Mouse (Mus musculus) gastrocnemius, adult 2 months (tissue): ENCODE results near the gene P4hb. TPM values are rescaled to one million over a fixed set of nuclear protein-coding genes. Genes with fewer than 3 reads are reported as not detected.
"Not testable (repeated sequence)": the region's sequence is repeated elsewhere in the genome, so short reads cannot be mapped to it uniquely, and the experiment has no call there.

Source experiments
- DNase-seq: peaks from one replicate; pipeline ENCODE4 v3.0.0; 2022
- H3K27ac ChIP-seq: fragments of 200-600 bp; 2 replicates; pipeline ENCODE4 v1.8.1; 2022; ENCODE audit warnings: mild to moderate bottlenecking
- H3K4me3 ChIP-seq: fragments of 200-600 bp; 2 replicates; pipeline ENCODE4 v1.8.1; 2022; ENCODE audit warnings: mild to moderate bottlenecking, moderate library complexity
- CTCF ChIP-seq: fragments of 200-600 bp; IDR thresholded peaks from 2 replicates; pipeline ENCODE4 v1.8.1; 2022; ENCODE audit warnings: antibody characterized with exemption, mild to moderate bottlenecking, moderate library complexity
- intact Hi-C: fragments of 180-260 bp; cut with DNase I; formaldehyde crosslinking; loops from one replicate; pipeline ENCODE4 v1.15.1; 2025
- total RNA-seq, 2 experiments: library from RNA; stranded (reverse); gene quantifications; 2 replicates each; pipeline ENCODE4 v1.2.3; 2021

Gene P4hb
- total RNA-seq, 2 experiments from 2014 or later: 201 to 240 TPM

- Histone ChIP-seq H3K4me3 (no peak overlapping the region), H3K27ac (peak overlapping the region; percentile 99; the same call in 1 of the 2 replicates)
- no peak for TF ChIP-seq CTCF
- no peak for DNase-seq
- intact Hi-C loops: loop anchor here (5.0 kb wide), 2 partner anchors 34 to 36 kb away; no protein-coding TSS in a partner anchor
Observed at GRCm38 (mm10) chr11:120576365-120576981, 3.4 kb upstream of the P4hb start.

- Histone ChIP-seq H3K27ac (no peak overlapping the region), H3K4me3 (no peak overlapping the region)
- DNase-seq: no peak
- TF ChIP-seq CTCF: no peak
- intact Hi-C loops: loop anchor here (5.0 kb wide), 2 partner anchors 34 to 36 kb away; no protein-coding TSS in a partner anchor
Observed at GRCm38 (mm10) chr11:120575940-120576339, 2.9 kb upstream of the P4hb start.

- Histone ChIP-seq H3K27ac (no peak overlapping the region), H3K4me3 (no peak overlapping the region)
- intact Hi-C loops: loop anchor here (5.0 kb wide), 2 partner anchors 33 to 37 kb away; no protein-coding TSS in a partner anchor
- TF ChIP-seq CTCF: no peak
- no peak for DNase-seq
Observed at GRCm38 (mm10) chr11:120575046-120575445, 2.0 kb upstream of the P4hb start.

DNA sequence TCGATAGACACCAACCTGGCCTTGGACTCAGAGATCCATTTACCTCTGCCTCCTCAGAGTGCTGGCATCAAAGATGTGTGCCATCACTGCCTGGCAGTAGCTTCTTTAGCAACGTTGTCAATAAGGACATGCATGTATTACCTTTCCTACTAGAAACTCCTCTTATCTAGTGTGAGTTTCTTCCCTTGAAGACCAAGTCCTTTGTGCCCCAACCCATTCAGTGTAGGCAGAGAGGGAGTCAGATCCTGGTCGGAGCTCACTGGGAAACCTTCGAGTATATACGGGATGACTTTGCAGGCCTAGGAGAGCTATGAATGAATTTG, 1.2 kb upstream of the P4hb start:
- TF ChIP-seq CTCF: no peak
- Histone ChIP-seq H3K27ac (peak overlapping the region; percentile 99), H3K4me3 (peak overlapping the region; percentile 76)
- intact Hi-C loops: no loop called here
- DNase-seq: no peak

- Histone ChIP-seq H3K4me3 (peak overlapping the region; percentile 76), H3K27ac (peak overlapping the region; percentile 99)
- intact Hi-C loops: no loop called here
- DNase-seq: no peak
- TF ChIP-seq CTCF: no peak
Observed at GRCm38 (mm10) chr11:120573585-120574277, 678 bp upstream of the P4hb start.

DNA sequence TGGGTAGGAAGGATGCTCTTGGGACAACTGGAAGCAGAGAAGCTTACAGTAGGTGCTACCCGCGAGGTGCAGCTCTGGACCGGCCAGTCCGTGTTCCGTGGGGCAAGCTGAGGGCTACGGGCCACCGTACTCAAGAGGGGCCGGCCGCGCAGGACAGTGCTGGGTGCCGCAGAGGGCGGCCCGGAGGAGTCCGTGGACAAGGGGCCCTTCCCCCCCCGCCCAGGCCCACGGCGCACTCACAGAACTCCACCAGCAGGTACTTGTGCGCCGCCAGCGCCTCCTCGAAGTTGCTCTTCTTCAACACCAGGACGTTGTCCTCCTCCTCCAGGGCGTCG, 669 bp downstream of the P4hb start:
- peak overlapping the region; percentile 76 for H3K4me3 ChIP-seq
- peak overlapping the region; percentile 99 for H3K27ac ChIP-seq
- intact Hi-C loops: loop anchor here (1.0 kb wide), 1 partner anchor 21 kb away; the partner anchor contains the start of gene Ppp1r27
- DNase-seq: no peak
- no peak for TF ChIP-seq CTCF

DNA sequence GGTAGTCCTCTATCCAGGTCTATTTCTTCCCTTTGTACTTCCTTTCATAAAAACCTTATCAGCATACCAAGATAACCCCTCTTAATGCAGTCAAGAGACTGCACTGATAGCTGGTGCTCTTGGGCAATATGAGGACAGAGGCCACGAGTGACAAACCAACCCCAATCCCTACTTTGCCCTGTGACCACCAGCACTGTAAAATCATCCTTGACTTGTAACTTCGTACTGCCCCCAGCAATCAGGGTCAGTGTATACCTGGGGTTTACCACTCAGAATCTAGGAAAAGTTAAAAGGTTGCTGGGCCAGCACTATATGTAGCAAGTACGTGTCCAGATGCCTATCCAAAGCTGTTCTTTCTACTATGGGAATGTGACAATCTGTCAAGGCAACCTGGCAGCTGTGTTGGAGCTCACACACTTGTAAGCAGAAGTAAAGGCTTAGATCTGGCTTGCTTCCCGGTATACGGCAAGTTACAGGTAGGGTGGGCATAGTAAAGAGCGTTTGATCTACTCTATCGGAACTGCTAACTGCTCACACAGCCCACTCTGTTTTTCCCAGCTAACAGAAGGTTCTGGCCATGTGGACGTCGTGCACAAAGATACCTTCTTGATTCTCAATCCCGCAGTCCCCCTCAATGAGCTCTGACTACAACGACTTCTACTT, 1.2 kb downstream of the P4hb start:
- Histone ChIP-seq H3K4me3 (peak overlapping the region; percentile 76), H3K27ac (peak overlapping the region; percentile 99)
- no peak for DNase-seq
- intact Hi-C loops: loop anchor here (1.0 kb wide), 1 partner anchor 21 kb away; the partner anchor contains the start of gene Ppp1r27
- TF ChIP-seq CTCF: no peak

GRCm38 (mm10) chr11:120571122-120571521, 1.9 kb downstream of the P4hb start:
- Histone ChIP-seq H3K27ac (0 out of 2 replicates have a peak overlapping the region, but pooled peaks have one; percentile 99), H3K4me3 (peak overlapping the region; percentile 76)
- no peak for DNase-seq
- no peak for TF ChIP-seq CTCF
- intact Hi-C loops: no loop called here

DNA sequence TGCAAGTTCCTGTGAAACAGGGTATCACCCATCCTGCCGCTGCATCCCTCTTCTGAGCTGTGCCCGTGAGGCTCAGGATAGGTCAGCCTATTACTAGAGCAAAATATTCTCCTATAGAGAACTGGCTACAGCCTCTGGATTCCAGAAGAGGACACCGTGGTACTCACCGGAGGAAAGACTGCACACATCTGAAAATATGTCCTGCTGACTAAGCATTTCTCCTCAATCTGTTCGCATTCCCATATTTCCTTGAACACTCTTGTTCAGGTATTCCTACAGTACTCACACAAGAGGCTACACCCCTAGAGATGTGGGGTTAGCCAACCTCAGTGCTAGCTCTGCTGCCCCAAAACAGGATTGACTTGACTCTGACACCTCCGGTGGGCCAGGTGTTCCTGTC, 4.7 kb downstream of the P4hb start:
- TF ChIP-seq CTCF: no peak
- intact Hi-C loops: no loop called here
- DNase-seq: no peak
- Histone ChIP-seq H3K27ac (no peak overlapping the region), H3K4me3 (no peak overlapping the region; the same call in 1 of the 2 replicates)

DNA sequence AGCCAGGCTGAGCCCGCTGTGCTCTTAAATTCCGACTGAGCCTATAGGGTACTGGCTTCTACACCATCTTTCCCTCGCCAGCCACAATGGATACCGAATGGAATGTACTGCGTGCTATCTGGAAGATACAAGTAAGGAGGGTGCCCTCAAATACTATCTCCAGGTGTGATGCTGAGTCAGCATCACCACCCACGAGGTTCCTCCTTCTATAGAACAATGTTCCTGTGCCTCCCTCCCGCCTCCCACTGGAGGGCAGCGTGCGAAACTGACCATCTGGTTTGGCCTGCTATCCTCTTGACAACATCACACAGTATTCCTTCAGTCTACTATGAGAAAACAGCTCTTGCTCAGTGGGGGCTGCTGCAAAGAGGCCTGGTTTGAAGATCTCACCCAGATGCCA, 7.9 kb downstream of the P4hb start:
- TF ChIP-seq CTCF: no peak
- no peak overlapping the region for H3K4me3 ChIP-seq
- H3K27ac ChIP-seq: no peak overlapping the region
- no peak for DNase-seq
- intact Hi-C loops: no loop called here

DNA sequence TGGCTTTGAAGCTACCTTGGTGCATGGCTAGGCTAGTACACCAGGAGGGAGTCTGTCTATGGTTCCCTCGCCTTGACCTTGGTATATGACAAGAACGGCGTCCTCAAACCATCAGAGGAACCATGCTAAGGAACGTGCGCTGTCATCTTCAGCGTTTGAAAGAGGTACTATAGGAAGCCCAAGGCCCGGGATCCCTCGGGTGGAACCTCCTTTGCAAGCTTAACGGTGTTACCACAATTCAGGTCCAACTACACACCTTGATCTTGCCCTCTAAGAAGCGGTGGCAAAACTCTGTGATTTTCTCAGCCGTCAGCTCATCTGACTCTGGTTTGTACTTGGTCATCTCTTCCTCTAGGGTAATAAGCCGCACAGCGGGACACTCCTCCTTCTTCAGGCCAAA, 10.1 kb downstream of the P4hb start:
- DNase-seq: peak; percentile 4
- Histone ChIP-seq H3K27ac (no peak overlapping the region), H3K4me3 (no peak overlapping the region)
- TF ChIP-seq CTCF: no peak
- intact Hi-C loops: no loop called here

DNA sequence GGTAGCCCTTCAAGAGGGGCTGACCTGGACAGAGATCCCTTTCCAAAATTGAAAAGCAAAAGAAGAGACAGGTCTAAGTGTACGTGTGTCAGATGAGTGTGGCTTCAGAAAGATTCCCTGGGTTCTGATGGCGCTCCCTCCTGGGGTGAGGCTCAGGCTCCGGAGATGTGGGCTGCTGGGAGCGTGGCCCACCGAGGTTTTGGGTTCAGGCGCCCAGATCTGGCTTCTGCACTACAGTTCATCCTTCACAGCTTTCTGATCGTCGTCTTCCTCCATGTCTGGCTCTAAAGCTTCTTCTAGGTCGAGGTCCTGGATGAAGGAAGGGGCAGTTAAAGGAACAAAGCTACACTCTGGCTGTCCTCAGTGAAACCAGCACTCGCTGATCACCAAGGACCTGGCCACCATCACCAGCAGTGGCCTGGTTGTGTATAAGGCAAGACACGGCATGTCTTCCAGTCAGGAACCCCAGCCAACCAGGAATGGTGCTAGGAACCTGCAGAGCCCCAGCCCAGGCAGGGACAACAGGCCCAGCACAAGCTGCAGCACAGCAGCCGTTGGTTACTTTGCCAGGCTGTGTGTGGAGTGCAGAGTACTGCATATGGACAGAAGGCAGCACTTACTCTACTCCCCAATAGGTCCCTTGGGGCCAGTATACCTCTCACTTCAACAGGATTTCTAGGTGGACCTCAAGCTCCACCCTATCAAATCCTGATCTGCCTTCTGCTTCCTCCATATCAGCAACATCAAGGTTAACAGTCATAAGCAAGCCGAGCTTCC, 11.9 kb downstream of the P4hb start:
- no peak overlapping the region for H3K27ac ChIP-seq
- H3K4me3 ChIP-seq: no peak overlapping the region
- no peak for TF ChIP-seq CTCF
- peak; percentile 13 for DNase-seq
- intact Hi-C loops: no loop called here

DNA sequence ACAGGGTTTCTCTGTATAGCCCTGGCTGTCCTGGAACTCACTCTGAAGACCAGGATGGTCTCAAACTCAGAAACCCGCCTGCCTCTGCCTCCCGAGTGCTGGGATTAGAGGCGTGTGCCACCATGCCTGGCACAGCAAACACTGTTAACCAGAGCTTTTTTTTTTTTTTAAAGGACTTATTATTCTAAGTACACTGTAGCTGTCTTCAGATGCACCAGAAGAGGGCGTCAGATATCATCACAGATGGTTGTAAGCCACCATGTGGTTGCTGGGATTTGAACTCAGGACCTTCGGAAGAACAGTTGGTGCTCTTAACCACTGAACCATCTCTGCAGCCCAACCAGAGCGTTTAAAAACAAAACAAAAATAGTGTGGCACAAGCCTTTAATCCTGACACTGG, 14.2 kb downstream of the P4hb start:
- intact Hi-C loops, DNase-seq, H3K27ac ChIP-seq: not testable (repeated sequence)

More for the DNA sequence above, 14.2 kb downstream of the P4hb start:
- not testable (repeated sequence) for H3K4me3 ChIP-seq
